Comparison of ENCODE assay signal across 15 mouse cellular contexts in the genomic region with DNA sequence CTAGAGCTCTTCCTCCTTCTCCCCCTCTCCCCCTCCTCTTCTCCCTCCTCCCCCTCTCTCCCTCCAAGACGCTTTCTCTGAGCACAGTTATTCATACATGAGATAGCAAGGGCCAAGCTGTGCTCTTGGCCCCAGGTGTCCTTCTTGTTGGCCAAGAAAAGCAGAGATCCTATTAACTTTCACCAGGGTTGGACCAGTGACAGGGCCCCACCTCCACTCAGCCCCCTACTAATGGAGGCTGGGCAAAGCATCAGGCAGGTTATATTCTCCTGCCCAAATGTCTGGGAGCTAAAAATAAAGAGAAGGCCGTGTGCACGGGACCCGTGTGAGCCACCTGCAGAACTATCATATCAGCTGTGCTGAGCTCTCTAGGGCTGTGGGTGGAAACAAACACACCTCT.
"Had no signal": no experiment of that assay in that cellular context is flagged by ENCODE, and none has a peak within 500 bp of the region (broad histone marks: within the 10 kb centered on the region; RNA-seq: fewer than 3 reads in every experiment).

No protein-coding gene starts in this region.

- H3K27me3 ChIP-seq: stomach, embryonic 15.5 days had no signal

- H3K4me3 ChIP-seq: neural tube, embryonic 15.5 days; stomach, embryonic 15.5 days had no signal

- H3K4me1 ChIP-seq: stomach, embryonic 15.5 days had no signal

- DNase-seq: retina, postnatal 1 day; right cerebral cortex, adult 18-20 months; right cerebral cortex, postnatal 14 days; right cerebral cortex, postnatal 25 days; right cerebral cortex, postnatal 4 days; spleen, adult 18-20 months; thymus, adult 18-20 months; thymus, adult 2 months; thymus, postnatal 14 days; thymus, postnatal 25 days; thymus, postnatal 36 days; thymus, postnatal 4 days had no signal

- H3K27ac ChIP-seq: neural tube, embryonic 15.5 days; stomach, embryonic 15.5 days; stomach, postnatal 0 days had no signal
